Mouse (Mus musculus) liver, adult (tissue): ENCODE measurements at regions not wholly inside any gene's neighbourhood (a gene's known extent, or its start where the extent isn't known, plus 50 kb on each side); places are given as distances from the start of the nearest gene placed in this dataset.

Experiments
- GATA4 ChIP-seq: IDR thresholded peaks from 2 replicates; pipeline ENCODE4 v1.6.1; 2014; ENCODE audit warnings: mild to moderate bottlenecking, low read length; ENCODE audit not compliant: insufficient replicate concordance

GRCm38 (mm10) chr1:168950947-168951346 is 518.9 kb upstream of the Pbx1 start:
- TF ChIP-seq GATA4 = no peak

GRCm38 (mm10) chr1:168924100-168924815 is 492.2 kb upstream of the Pbx1 start:
- no peak for TF ChIP-seq GATA4

- no peak for TF ChIP-seq GATA4
These were observed 486.4 kb upstream of the Pbx1 start for GRCm38 (mm10) chr1:168918331-168919076.

GRCm38 (mm10) chr1:168908684-168909175 is 476.7 kb upstream of the Pbx1 start:
- TF ChIP-seq GATA4 = no peak

- TF ChIP-seq GATA4 = no peak
These were observed 476.1 kb upstream of the Pbx1 start for GRCm38 (mm10) chr1:168908192-168908591.

- no peak for TF ChIP-seq GATA4
These were observed 466.4 kb upstream of the Pbx1 start for GRCm38 (mm10) chr1:168898483-168898882.

GRCm38 (mm10) chr1:168861577-168861976 is 429.5 kb upstream of the Pbx1 start:
- no peak for TF ChIP-seq GATA4

GRCm38 (mm10) chr1:168823184-168823583 is 391.1 kb upstream of the Pbx1 start:
- no peak for TF ChIP-seq GATA4

- no peak for TF ChIP-seq GATA4
These were observed 386.3 kb upstream of the Pbx1 start for GRCm38 (mm10) chr1:168818381-168818780.

GRCm38 (mm10) chr1:168807084-168807483 is 375.0 kb upstream of the Pbx1 start:
- no peak for TF ChIP-seq GATA4

- TF ChIP-seq GATA4 = no peak
These were observed 373.4 kb upstream of the Pbx1 start for GRCm38 (mm10) chr1:168805442-168805841.

GRCm38 (mm10) chr1:168801046-168801445 is 369.0 kb upstream of the Pbx1 start:
- TF ChIP-seq GATA4 = no peak

GRCm38 (mm10) chr1:168786731-168787130 is 354.7 kb upstream of the Pbx1 start:
- TF ChIP-seq GATA4 = no peak

GRCm38 (mm10) chr1:168783851-168784250 is 351.8 kb upstream of the Pbx1 start:
- no peak for TF ChIP-seq GATA4

- no peak for TF ChIP-seq GATA4
These were observed 332.4 kb upstream of the Pbx1 start for GRCm38 (mm10) chr1:168764368-168764895.

GRCm38 (mm10) chr1:168761095-168761494 is 329.0 kb upstream of the Pbx1 start:
- no peak for TF ChIP-seq GATA4
